Mouse (Mus musculus) small intestine, adult 2 months (tissue): ENCODE data around the gene Spag9.

Experiments
- CTCF ChIP-seq: fragments of 200-500 bp; IDR thresholded peaks from 2 replicates; pipeline ENCODE4 v1.5.1; 2012; ENCODE audit warnings: low read depth, mild to moderate bottlenecking, control low read depth, inconsistent platforms, low read length, moderate library complexity, mixed read lengths; ENCODE audit not compliant: insufficient replicate concordance, insufficient read length; ENCODE audit errors: extremely low read depth
- POLR2A ChIP-seq: fragments of 200-500 bp; IDR thresholded peaks from 2 replicates; pipeline ENCODE4 v1.6.1; 2012; ENCODE audit warnings: low read depth, mild to moderate bottlenecking, control low read depth, inconsistent platforms, low read length, moderate library complexity

- TF ChIP-seq CTCF = no peak
- no peak for TF ChIP-seq POLR2A
Measured at GRCm38 (mm10) chr11:94136656-94137055, 140.8 kb downstream of the Spag9 start.
